Mouse (Mus musculus) kidney, adult 2 months (tissue): ENCODE measurements around the gene Begain. TPM values are rescaled to one million over a fixed set of nuclear protein-coding genes. Genes with fewer than 3 reads are reported as not detected.

Source experiments
- DNase-seq: peaks from one replicate; pipeline ENCODE4 v3.0.0; 2021
- H3K27ac ChIP-seq: fragments of 200-500 bp; 2 replicates; pipeline ENCODE4 v1.5.1; 2012; ENCODE audit warnings: low read depth, low read length, control low read depth, inconsistent platforms; ENCODE audit not compliant: insufficient read depth
- H3K27me3 ChIP-seq: fragments of 200-500 bp; replicated peaks from 2 replicates; pipeline ENCODE4 v1.6.1; 2012; ENCODE audit warnings: mild to moderate bottlenecking, moderate library complexity, low read length, inconsistent platforms; ENCODE audit not compliant: control insufficient read depth, insufficient read depth
- H3K36me3 ChIP-seq: fragments of 200-500 bp; 2 replicates; pipeline ENCODE4 v1.6.1; 2012; ENCODE audit warnings: mild to moderate bottlenecking, moderate library complexity, low read length, inconsistent platforms; ENCODE audit not compliant: control insufficient read depth, insufficient read depth
- H3K4me1 ChIP-seq: fragments of 200-500 bp; 2 replicates; pipeline ENCODE4 v1.6.1; 2011; ENCODE audit warnings: low read length; ENCODE audit not compliant: control insufficient read depth, insufficient read depth
- H3K4me3 ChIP-seq: fragments of 200-500 bp; 2 replicates; pipeline ENCODE4 v1.5.1; 2011; ENCODE audit warnings: mild to moderate bottlenecking, low read depth, low read length, control low read depth; ENCODE audit not compliant: insufficient read depth
- CTCF ChIP-seq: fragments of 200-500 bp; conservative IDR thresholded peaks from 2 replicates; pipeline ENCODE4 v1.5.1; 2011; ENCODE audit warnings: low read depth, mild to moderate bottlenecking, control low read depth, low read length, moderate library complexity, mixed read lengths; ENCODE audit not compliant: insufficient read depth, insufficient read length
- POLR2A ChIP-seq: fragments of 200-500 bp; IDR thresholded peaks from one replicate; pipeline ENCODE4 v1.6.1; 2011; ENCODE audit warnings: low read depth, low read length, control low read depth
- WGBS: fragments of 180-500 bp; shearing (Covaris S2); methylation state at CpG from one replicate; pipeline ENCODE4 v1.1.7; 2018; 5-methylcytosine and 5-hydroxymethylcytosine counted together
- polyA plus RNA-seq: library from polyadenylated mRNA; depleted of rRNA; stranded (reverse); fragments of >200 nt; gene quantifications from 2 replicates; pipeline ENCODE4 v1.2.3, GENCODE M21; 2012

The Begain gene
- polyA plus RNA-seq, 1 experiment: 0.56 TPM

GRCm38 (mm10) chr12:109037026-109037425 lies 31.0 kb downstream of the Begain start:
- H3K27me3 ChIP-seq: no peaks in the 10 kb centered on the region
- no peaks in the 10 kb centered on the region for H3K36me3 ChIP-seq
- H3K4me3 ChIP-seq: no peak overlapping the region
- H3K27ac ChIP-seq: no peak overlapping the region
- no peaks in the 10 kb centered on the region for H3K4me1 ChIP-seq
- DNase-seq: no peak
- WGBS: 88% methylated on average over 2 of the region's 2 CpGs
- TF ChIP-seq CTCF: no peak
- TF ChIP-seq POLR2A: no peak

DNA sequence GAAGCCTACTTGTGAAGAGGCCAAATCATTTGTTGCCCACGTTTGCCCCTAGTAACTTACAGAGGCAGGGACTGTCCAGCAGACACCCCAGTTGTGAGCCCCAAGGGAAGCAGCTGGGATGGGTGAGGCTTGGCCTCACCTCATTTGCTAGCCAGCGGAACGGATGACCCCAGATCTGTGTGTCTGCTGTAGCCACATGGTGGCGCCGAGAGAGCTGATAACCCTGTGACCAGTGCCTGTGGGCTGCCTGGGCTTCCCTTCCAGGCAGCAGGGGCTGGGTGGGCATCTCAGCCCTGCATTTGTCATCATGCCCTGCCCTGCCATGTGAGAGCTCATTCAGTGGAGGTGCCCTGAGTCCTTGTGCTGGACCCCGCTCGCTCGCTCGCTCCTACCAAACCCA lies 44.2 kb downstream of the Begain start:
- no peak for DNase-seq
- Histone ChIP-seq H3K4me1 (no peaks in the 10 kb centered on the region), H3K27me3 (no peaks in the 10 kb centered on the region), H3K36me3 (no peaks in the 10 kb centered on the region), H3K4me3 (no peak overlapping the region), H3K27ac (no peak overlapping the region)
- TF ChIP-seq POLR2A (no peak), CTCF (no peak)
- 78% methylated on average over 9 of the region's 9 CpGs for WGBS

DNA sequence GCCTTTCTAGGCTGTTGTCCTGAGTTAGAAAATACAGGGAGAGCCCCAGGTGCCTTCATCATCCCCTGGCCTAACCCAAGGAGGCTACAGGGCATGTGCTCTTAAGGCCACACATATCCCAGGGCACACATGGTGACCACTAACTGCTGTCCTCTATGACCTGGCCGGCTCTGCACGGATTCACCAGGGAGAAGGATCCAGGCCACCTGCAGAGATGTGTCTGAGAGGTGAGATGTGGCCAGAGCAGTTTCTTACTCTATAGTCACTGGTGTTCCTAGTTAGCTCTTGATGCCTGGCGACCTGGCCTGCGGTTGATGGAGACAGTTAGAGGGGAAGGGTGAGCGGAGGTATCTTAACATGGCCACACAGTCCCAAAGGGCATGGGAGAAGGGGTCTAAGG lies 45.1 kb downstream of the Begain start:
- no peaks in the 10 kb centered on the region for H3K4me1 ChIP-seq
- TF ChIP-seq CTCF: no peak
- no peak for TF ChIP-seq POLR2A
- H3K27me3 ChIP-seq: no peaks in the 10 kb centered on the region
- no peak overlapping the region for H3K4me3 ChIP-seq
- 87% methylated on average over 5 of the region's 5 CpGs for whole genome bisulfite sequencing
- H3K27ac ChIP-seq: no peak overlapping the region
- DNase-seq: no peak
- H3K36me3 ChIP-seq: no peaks in the 10 kb centered on the region

DNA sequence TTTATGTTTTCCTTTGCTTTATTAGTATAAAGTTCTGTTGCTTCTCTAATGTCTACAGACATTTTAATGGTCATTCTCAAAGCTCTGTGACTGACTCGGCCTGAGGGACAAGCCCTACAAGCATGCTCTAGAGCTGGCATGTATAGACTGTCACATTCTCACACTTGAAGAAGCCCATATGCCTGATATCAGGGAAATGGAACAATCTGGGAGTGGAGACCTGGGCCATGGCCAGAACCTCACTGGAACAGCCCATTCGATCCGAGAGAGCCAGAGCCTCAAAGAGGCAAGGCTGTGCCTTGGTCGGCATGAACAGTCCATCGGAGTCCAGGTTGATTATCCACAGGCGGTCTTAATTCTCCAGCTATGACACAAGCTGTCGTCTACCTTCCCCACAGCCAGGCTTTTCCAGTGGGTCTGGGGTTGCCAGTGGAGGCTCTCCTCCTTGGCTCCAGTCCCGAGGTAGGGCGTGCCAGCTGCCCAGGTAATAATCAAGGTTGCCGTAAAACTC lies 45.8 kb downstream of the Begain start:
- Histone ChIP-seq H3K4me1 (no peaks in the 10 kb centered on the region), H3K27ac (no peak overlapping the region), H3K4me3 (no peak overlapping the region), H3K27me3 (no peaks in the 10 kb centered on the region), H3K36me3 (no peaks in the 10 kb centered on the region)
- 61% methylated on average over 10 of the region's 10 CpGs for WGBS
- no peak for DNase-seq
- no peak for TF ChIP-seq CTCF
- no peak for TF ChIP-seq POLR2A

DNA sequence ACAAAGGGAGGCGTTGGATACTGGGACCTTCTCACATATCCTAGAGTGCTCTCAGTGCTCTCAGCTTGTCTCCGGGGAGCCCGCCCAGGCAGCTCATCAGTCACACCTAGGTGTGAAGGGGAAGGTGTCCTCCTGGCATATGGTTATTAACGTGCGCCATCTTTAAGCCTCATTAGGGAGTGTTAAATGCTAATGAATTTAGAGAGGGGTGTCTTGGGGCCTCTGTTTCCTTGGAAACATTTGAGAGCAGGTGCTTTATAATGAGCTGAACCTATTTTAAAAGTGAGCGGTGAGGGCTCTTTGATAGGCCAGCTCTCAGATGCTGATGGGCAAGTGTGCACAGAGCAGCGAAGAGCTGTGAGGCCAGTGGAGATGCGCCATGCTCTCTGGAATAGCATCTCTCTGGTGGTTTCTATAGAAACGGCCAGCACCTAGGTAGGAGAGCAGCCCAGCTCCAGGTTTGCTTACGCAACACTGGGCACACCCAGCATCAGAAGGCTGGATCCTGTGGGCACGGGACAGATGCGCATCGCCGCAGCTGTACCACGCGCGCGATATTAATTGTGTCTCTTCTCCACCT lies 57.9 kb downstream of the Begain start:
- Histone ChIP-seq H3K4me3 (no peak overlapping the region), H3K4me1 (no peaks in the 10 kb centered on the region), H3K27me3 (no peaks in the 10 kb centered on the region), H3K27ac (no peak overlapping the region), H3K36me3 (no peaks in the 10 kb centered on the region)
- TF ChIP-seq CTCF: no peak
- no peak for TF ChIP-seq POLR2A
- WGBS: 78% methylated on average over 18 of the region's 18 CpGs
- DNase-seq: no peak

DNA sequence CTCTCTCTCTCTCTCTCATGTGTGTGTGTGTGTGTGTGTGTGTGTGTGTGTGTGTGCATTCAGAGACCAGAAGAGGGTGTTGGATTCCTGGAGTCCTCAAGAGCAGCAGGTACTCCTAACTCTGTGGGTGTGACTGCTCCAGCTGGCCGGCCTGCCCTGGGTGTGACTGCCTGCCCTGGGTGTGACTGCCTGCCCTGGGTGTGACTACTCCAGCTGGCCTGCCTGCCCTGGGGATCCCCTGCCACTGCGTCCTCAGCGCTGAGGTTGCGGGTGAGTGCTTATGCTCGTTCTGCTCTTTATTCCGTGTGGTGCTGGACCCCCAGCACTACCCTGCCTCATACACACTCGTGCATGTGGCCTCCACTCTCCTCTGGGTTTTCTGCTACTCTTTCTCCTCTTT lies 65.0 kb downstream of the Begain start:
- no peaks in the 10 kb centered on the region for H3K27me3 ChIP-seq
- no peak overlapping the region for H3K4me3 ChIP-seq
- H3K36me3 ChIP-seq: no peaks in the 10 kb centered on the region
- H3K27ac ChIP-seq: no peak overlapping the region
- WGBS: 78% methylated on average over 7 of the region's 7 CpGs
- no peak for DNase-seq
- no peaks in the 10 kb centered on the region for H3K4me1 ChIP-seq
- no peak for TF ChIP-seq CTCF
- TF ChIP-seq POLR2A: no peak

DNA sequence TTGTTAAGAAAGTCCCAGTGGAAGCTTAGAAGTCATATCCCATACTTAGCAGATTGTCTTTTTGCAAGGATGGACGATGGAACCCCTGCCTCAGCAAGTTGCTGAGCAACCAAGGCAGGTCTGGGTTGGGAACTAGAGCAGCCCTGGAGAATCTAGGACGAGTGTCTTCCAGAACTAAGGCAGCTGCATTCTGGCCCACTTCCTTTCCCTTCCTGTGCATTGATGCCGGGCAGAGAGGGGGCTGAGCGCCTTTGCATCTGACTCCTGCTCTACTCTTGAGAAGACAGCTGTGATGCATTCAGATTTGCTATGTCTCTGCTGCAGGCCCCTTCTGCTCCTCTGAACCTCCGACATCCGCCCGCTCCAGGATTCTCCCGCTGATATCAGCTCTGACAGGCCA lies 70.8 kb downstream of the Begain start:
- H3K27ac ChIP-seq: no peak overlapping the region
- WGBS: 86% methylated on average over 8 of the region's 8 CpGs
- no peaks in the 10 kb centered on the region for H3K36me3 ChIP-seq
- no peak for TF ChIP-seq POLR2A
- no peak for TF ChIP-seq CTCF
- no peak for DNase-seq
- no peaks in the 10 kb centered on the region for H3K27me3 ChIP-seq
- no peak overlapping the region for H3K4me3 ChIP-seq
- H3K4me1 ChIP-seq: no peaks in the 10 kb centered on the region
